10 mouse cellular contexts compared by ENCODE assay signal in genomic region chr17:43407548-43407947, GRCm38 (mm10). TPM values are rescaled to one million over a fixed set of nuclear protein-coding genes. Genes with fewer than 3 reads are reported as not detected.
DNase-seq lines count a peak whose midpoint lies in the region; ATAC-seq and TF ChIP-seq lines count a peak whose summit lies in the region.
"Had no signal": no experiment of that assay in that cellular context is flagged by ENCODE, and none has a peak within 500 bp of the region (broad histone marks: within the 10 kb centered on the region; RNA-seq: fewer than 3 reads in every experiment).

No protein-coding gene starts in this region.

- DNase-seq in gastrocnemius, adult 2 months, result no peak
- DNase-seq in gastrocnemius, adult 18-20 months (ENCODE audit: low spot score), result no peak
- DNase-seq in Patski (ENCODE audit: low read depth, low spot score) (peak; percentile 63), MN1 (ENCODE audit: low spot score) (no peak)
- DNase-seq in kidney, adult 9 months, result peak; percentile 41
- peak; percentile 55 for DNase-seq in lung, postnatal 25 days (ENCODE audit: low spot score)
- DNase-seq in cerebellum, postnatal 4 days (ENCODE audit: low spot score in 2 of 2), result no peak

- no peak for TF ChIP-seq CTCF in gastrocnemius, adult 2 months (IDR thresholded peaks at IDR 0.05)
- no peak for TF ChIP-seq CTCF in Patski (IDR thresholded peaks at IDR 0.05)

- no peak overlapping the region for H3K4me3 ChIP-seq in gastrocnemius, adult 2 months
- H3K4me3 ChIP-seq: embryonic facial prominence, embryonic 12.5 days; left cerebral cortex, adult 2 months had no signal

- peak; percentile 77 for ATAC-seq in Patski
- ATAC-seq in erythroid progenitor cell, adult 5-6 weeks (replicated peaks; ENCODE audit: low FRiP score, poor library complexity, severe bottlenecking), result no peak

- no peaks in the 10 kb centered on the region for H3K27me3 ChIP-seq in Patski
- H3K27me3 ChIP-seq: embryonic facial prominence, embryonic 12.5 days had no signal

- H3K27ac ChIP-seq in gastrocnemius, adult 2 months, result peak overlapping the region; percentile 28; the same call in 1 of the 2 replicates
- H3K27ac ChIP-seq: embryonic facial prominence, embryonic 12.5 days; left cerebral cortex, adult 2 months had no signal

- CTCF ChIA-PET in Patski (lab: Charles Lee), result interaction anchor here (1.1 to 1.6 kb wide), 3 partner anchors 10 to 72 kb away, joined by 3 read pairs; no protein-coding TSS in a partner anchor

- POLR2A ChIA-PET in Patski (lab: Charles Lee), result no interaction called here

- in situ Hi-C loops in Patski (cut with MboI; ENCODE audit: low pct_unique_long_range_greater_than_20kb), result no loop called here

- intact Hi-C loops in gastrocnemius, adult 2 months (cut with DNase I), result no loop called here

RNA-seq across cellular contexts. Expression of gene Adgrf5, which starts 47.3 kb away (rescaled TPM):
- total RNA-seq in gastrocnemius, adult 2 months (2021), result 10 to 100 TPM; 78.8 to 85.4 TPM
- 10 to 100 TPM; 58.1 to 66.3 TPM for total RNA-seq in gastrocnemius, adult 18-20 months (2021)
- polyA plus RNA-seq in Patski (2021), result 0.96 TPM
- total RNA-seq in erythroid progenitor cell, adult 5-6 weeks (2015; ENCODE audit: low replicate concordance), result not detected in 2 replicates
- 0.39 and 1.4 TPM in 2 replicates for total RNA-seq in erythroid progenitor cell, adult 5-6 weeks (2017; ENCODE audit: low replicate concordance)

Comparison
In these comparisons a context has a peak if more than half of its experiments do, and no peak if none do; other contexts are left out.
1. DNase-seq: peak in Patski (single experiment), kidney, adult 9 months (single experiment) and lung, postnatal 25 days (single experiment); none in gastrocnemius, adult 2 months (single experiment), gastrocnemius, adult 18-20 months (single experiment), MN1 (single experiment) and cerebellum, postnatal 4 days (0 of 2).
2. RNA of gene Adgrf5, which starts 47.3 kb away (total RNA-seq): 78.8 to 85.4 TPM in gastrocnemius, adult 2 months and 58.1 to 66.3 TPM in gastrocnemius, adult 18-20 months; 0.39 to 1.4 TPM in erythroid progenitor cell, adult 5-6 weeks; every median in the first group is over 10 times any median in the second.